ENCODE assay signal across 9 mouse cellular contexts in the genomic region with DNA sequence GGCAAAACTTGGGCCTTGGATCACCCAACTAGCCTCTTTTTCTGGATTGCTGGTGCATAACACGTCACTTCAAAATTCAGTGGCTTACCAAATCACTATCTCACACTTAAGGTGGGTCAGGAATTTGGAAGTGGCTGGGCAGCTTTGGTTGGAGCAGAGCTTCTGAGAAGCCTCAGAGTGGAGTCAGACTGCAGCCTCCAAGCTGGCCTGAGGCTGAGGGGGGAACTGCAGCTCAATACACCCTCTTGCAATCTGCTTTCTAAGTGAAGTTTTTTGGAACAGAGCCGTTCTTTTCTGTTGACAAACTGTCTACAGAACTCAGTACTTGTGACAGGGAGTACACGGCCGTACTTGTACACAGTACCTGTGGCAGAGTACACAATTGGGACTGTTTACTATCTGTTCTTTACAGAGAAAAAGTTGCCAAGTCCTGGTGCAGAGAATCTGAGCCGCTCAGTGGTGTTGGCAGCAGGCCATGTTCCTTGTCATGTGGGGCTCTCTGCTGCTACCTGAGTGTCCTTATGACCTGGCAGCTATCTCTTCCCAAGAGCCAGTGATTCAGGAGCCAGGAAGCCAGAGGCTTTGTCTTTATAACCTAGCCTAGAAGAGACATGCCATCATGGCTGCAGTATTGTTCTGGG.
A peak's percentile ranks its signal among the peaks of the same experiment; 100 is the strongest.
DNase-seq lines count a peak whose midpoint lies in the region; ATAC-seq and TF ChIP-seq lines count a peak whose summit lies in the region.
"Had no signal": no experiment of that assay in that cellular context is flagged by ENCODE, and none has a peak within 500 bp of the region (broad histone marks: within the 10 kb centered on the region; RNA-seq: fewer than 3 reads in every experiment).

No protein-coding gene starts in this region.

- H3K9me3 ChIP-seq in midbrain, postnatal 0 days (ENCODE audit: low read length) = no peaks in the 10 kb centered on the region
- H3K9me3 ChIP-seq in midbrain, embryonic 16.5 days (replicated peaks; ENCODE audit: control insufficient read depth, low read length, poor library complexity, severe bottlenecking) = no peaks in the 10 kb centered on the region
- H3K9me3 ChIP-seq: limb, embryonic 13.5 days had no signal

- no peak for TF ChIP-seq CTCF in midbrain, postnatal 0 days (IDR thresholded peaks at IDR 0.05)

- no peak overlapping the region for H3K9ac ChIP-seq in midbrain, postnatal 0 days (replicated peaks; ENCODE audit: low read length, poor library complexity, severe bottlenecking)
- no peak overlapping the region for H3K9ac ChIP-seq in midbrain, embryonic 16.5 days (ENCODE audit: low read depth, low read length)
- H3K9ac ChIP-seq: limb, embryonic 13.5 days had no signal

- H3K4me1 ChIP-seq in midbrain, postnatal 0 days (ENCODE audit: insufficient read depth, low read length) = no peaks in the 10 kb centered on the region
- no peaks in the 10 kb centered on the region for H3K4me1 ChIP-seq in midbrain, embryonic 16.5 days (ENCODE audit: control insufficient read depth, insufficient read depth, low read length)

- WGBS in midbrain, postnatal 0 days = 78% methylated on average over 5 of the region's 5 CpGs
- 79% methylated on average over 5 of the region's 5 CpGs for WGBS in midbrain, embryonic 16.5 days

- DNase-seq in midbrain, postnatal 0 days (ENCODE audit: low spot score) = peak; percentile 18
- peak; percentile 64 for DNase-seq in heart, adult 8-10 months (ENCODE audit: low spot score)
- DNase-seq in kidney, postnatal 36 days = peak; percentile 64 to 81
- DNase-seq in testis, postnatal 10 days (ENCODE audit: low spot score) = peak; percentile 78
- DNase-seq in right cerebral cortex, postnatal 4 days = no peak
- DNase-seq in frontal cortex, postnatal 25 days (ENCODE audit: low spot score in 2 of 2) = no peak

- H3K4me3 ChIP-seq in midbrain, postnatal 0 days (ENCODE audit: low read depth, low read length) = no peak overlapping the region
- H3K4me3 ChIP-seq in midbrain, embryonic 16.5 days (ENCODE audit: low read depth, low read length) = no peak overlapping the region
- H3K4me3 ChIP-seq: limb, embryonic 13.5 days had no signal

- no peak overlapping the region for H3K27ac ChIP-seq in midbrain, postnatal 0 days (ENCODE audit: low read depth, low read length)
- H3K27ac ChIP-seq in midbrain, embryonic 16.5 days (ENCODE audit: low read length) = no peak overlapping the region
- H3K27ac ChIP-seq: limb, embryonic 13.5 days had no signal

- no peaks in the 10 kb centered on the region; the same call in 1 of the 2 replicates for H3K36me3 ChIP-seq in midbrain, postnatal 0 days (ENCODE audit: insufficient read depth, low read length)
- H3K36me3 ChIP-seq in midbrain, embryonic 16.5 days (ENCODE audit: control insufficient read depth, insufficient read depth, low read length) = no peaks in the 10 kb centered on the region
- H3K36me3 ChIP-seq: limb, embryonic 13.5 days had no signal

- no peaks in the 10 kb centered on the region for H3K27me3 ChIP-seq in midbrain, postnatal 0 days (ENCODE audit: insufficient read depth, low read length)
- H3K27me3 ChIP-seq in midbrain, embryonic 16.5 days (ENCODE audit: control insufficient read depth, insufficient read depth, low read depth, low read length) = no peaks in the 10 kb centered on the region
- H3K27me3 ChIP-seq: limb, embryonic 13.5 days had no signal

- no peak for ATAC-seq in midbrain, postnatal 0 days (ENCODE audit: low FRiP score)
- ATAC-seq in midbrain, embryonic 16.5 days = no peak
- no peak for ATAC-seq in monocyte, adult 5-6 weeks (replicated peaks; ENCODE audit: insufficient number of reproducible peaks, low FRiP score, low TSS enrichment, poor library complexity, severe bottlenecking)

- H3K4me2 ChIP-seq in midbrain, postnatal 0 days (ENCODE audit: low read depth, low read length, poor library complexity, severe bottlenecking) = no peak overlapping the region
- no peak overlapping the region for H3K4me2 ChIP-seq in midbrain, embryonic 16.5 days (ENCODE audit: low read length)
- H3K4me2 ChIP-seq: limb, embryonic 13.5 days had no signal

Comparison
In these comparisons a context has a peak if more than half of its experiments do, and no peak if none do; other contexts are left out.
1. DNase-seq: peak in midbrain, postnatal 0 days (single experiment), heart, adult 8-10 months (single experiment), kidney, postnatal 36 days (2 of 2) and testis, postnatal 10 days (single experiment); none in right cerebral cortex, postnatal 4 days (single experiment) and frontal cortex, postnatal 25 days (0 of 2).